8 mouse cellular contexts compared by ENCODE assay signal in the genomic region with DNA sequence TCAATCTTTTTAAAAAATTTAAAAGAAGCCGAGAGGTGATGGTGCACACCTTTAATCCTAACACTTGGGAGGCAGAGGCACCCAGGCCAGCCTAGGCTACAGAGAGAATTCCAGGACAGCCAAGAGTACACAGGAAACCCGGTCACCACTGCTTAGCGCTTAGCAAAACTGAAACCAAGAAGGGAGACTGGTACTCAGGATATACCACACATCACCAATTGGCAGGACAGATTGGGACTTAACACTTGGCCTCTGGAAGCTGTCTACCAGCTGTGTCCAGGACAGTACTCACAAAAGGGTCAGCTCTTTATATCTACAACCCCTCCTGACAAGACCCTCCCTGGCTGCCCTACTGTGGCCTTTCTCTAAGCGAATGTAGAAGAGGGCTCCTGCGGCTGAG. TPM values are rescaled to one million over a fixed set of nuclear protein-coding genes. Genes with fewer than 3 reads are reported as not detected.
DNase-seq lines count a peak whose midpoint lies in the region; ATAC-seq and TF ChIP-seq lines count a peak whose summit lies in the region.

No protein-coding gene starts in this region.

- 20% methylated on average over 5 of the region's 5 CpGs for WGBS in heart, embryonic 15.5 days
- WGBS in hindbrain, postnatal 0 days: 23% methylated on average over 5 of the region's 5 CpGs
- WGBS in midbrain, embryonic 14.5 days: 23% methylated on average over 5 of the region's 5 CpGs

- TF ChIP-seq CTCF in hindbrain, postnatal 0 days (IDR thresholded peaks at IDR 0.05; ENCODE audit: low read depth): no peak

- intact Hi-C loops in heart, postnatal 14 days (cut with DNase I): loop anchor here (5.0 kb wide), 2 partner anchors 60 to 110 kb away; partner anchors contain the start of genes Parp3 and Rrp9
- intact Hi-C loops in left cerebral cortex, postnatal 36 days (cut with DNase I): no loop called here

- no peaks in the 10 kb centered on the region for H3K9me3 ChIP-seq in heart, embryonic 15.5 days (replicated peaks)
- no peaks in the 10 kb centered on the region for H3K9me3 ChIP-seq in hindbrain, postnatal 0 days (ENCODE audit: low read length)
- H3K9me3 ChIP-seq in midbrain, embryonic 14.5 days (ENCODE audit: control insufficient read depth, low read length): no peaks in the 10 kb centered on the region

- no peak for ATAC-seq in heart, embryonic 15.5 days (replicated peaks; ENCODE audit: insufficient number of reproducible peaks, insufficient read depth, low FRiP score, low read depth)
- no peak for ATAC-seq in hindbrain, postnatal 0 days
- no peak for ATAC-seq in midbrain, embryonic 14.5 days (ENCODE audit: low FRiP score, low TSS enrichment)

- no peaks in the 10 kb centered on the region for H3K27me3 ChIP-seq in heart, embryonic 15.5 days
- no peaks in the 10 kb centered on the region for H3K27me3 ChIP-seq in hindbrain, postnatal 0 days (ENCODE audit: insufficient read depth, low read length)
- no peaks in the 10 kb centered on the region for H3K27me3 ChIP-seq in midbrain, embryonic 14.5 days (ENCODE audit: control insufficient read depth, insufficient read depth, low read length)

- H3K4me3 ChIP-seq in heart, embryonic 15.5 days: peak overlapping the region; percentile 72
- peak overlapping the region; percentile 78 for H3K4me3 ChIP-seq in hindbrain, postnatal 0 days (ENCODE audit: low read length)
- peak overlapping the region; percentile 76 for H3K4me3 ChIP-seq in midbrain, embryonic 14.5 days (replicated peaks; ENCODE audit: low read depth, low read length)

- no peak for DNase-seq in heart, postnatal 14 days
- DNase-seq in NIH3T3 (ENCODE audit: low read depth): peak; percentile 19
- no peak for DNase-seq in hindbrain, postnatal 0 days (ENCODE audit: low spot score)
- no peak for DNase-seq in midbrain, embryonic 14.5 days
- DNase-seq in left cerebral cortex, postnatal 36 days (ENCODE audit: low spot score in 2 of 2): no peak
- DNase-seq in retina, postnatal 1 day: no peak
- DNase-seq in thymus, postnatal 25 days: no peak

- peaks cover 35% of the 10 kb centered on the region for H3K4me1 ChIP-seq in heart, embryonic 15.5 days (replicated peaks)
- H3K4me1 ChIP-seq in hindbrain, postnatal 0 days (ENCODE audit: insufficient read depth, low read length): peaks cover 21% of the 10 kb centered on the region
- peaks cover 23% of the 10 kb centered on the region for H3K4me1 ChIP-seq in midbrain, embryonic 14.5 days (ENCODE audit: control insufficient read depth, insufficient read depth, low read length)

- H3K27ac ChIP-seq in heart, embryonic 15.5 days: peak overlapping the region; percentile 93
- peak overlapping the region; percentile 22; the same call in 1 of the 2 replicates for H3K27ac ChIP-seq in hindbrain, postnatal 0 days
- no peak overlapping the region for H3K27ac ChIP-seq in midbrain, embryonic 14.5 days (replicated peaks; ENCODE audit: low read depth, low read length)

- H3K9ac ChIP-seq in heart, embryonic 15.5 days: peak overlapping the region; percentile 47
- peak overlapping the region; percentile 45 for H3K9ac ChIP-seq in hindbrain, postnatal 0 days (replicated peaks; ENCODE audit: low read length)
- peak overlapping the region; percentile 44 for H3K9ac ChIP-seq in midbrain, embryonic 14.5 days (replicated peaks; ENCODE audit: low read length)

- H3K4me2 ChIP-seq in heart, embryonic 15.5 days: peak overlapping the region; percentile 93
- peak overlapping the region; percentile 98 for H3K4me2 ChIP-seq in hindbrain, postnatal 0 days (ENCODE audit: low read depth, low read length)
- H3K4me2 ChIP-seq in midbrain, embryonic 14.5 days (ENCODE audit: low read length): peak overlapping the region; percentile 95

- H3K36me3 ChIP-seq in heart, embryonic 15.5 days: no peaks in the 10 kb centered on the region
- H3K36me3 ChIP-seq in hindbrain, postnatal 0 days (ENCODE audit: insufficient read depth, low read length): no peaks in the 10 kb centered on the region; the same call in 1 of the 2 replicates
- H3K36me3 ChIP-seq in midbrain, embryonic 14.5 days (ENCODE audit: control insufficient read depth, insufficient read depth, low read length): peaks cover 5% of the 10 kb centered on the region; the same call in 1 of the 2 replicates

RNA-seq across cellular contexts. Expression of gene Dusp7, which starts 1.4 kb away (rescaled TPM):
- 8.9 and 13.8 TPM in 2 replicates for polyA plus RNA-seq in heart, embryonic 15.5 days (2015; fragmentation: Nextera tagmentation; extraction: Ambion mirVana)
- total RNA-seq in heart, postnatal 14 days (2021): 10 to 100 TPM; 53.2 to 53.9 TPM
- total RNA-seq in hindbrain, postnatal 0 days (2014; rRNA removed): 56.0 and 66.4 TPM in 2 replicates
- polyA plus RNA-seq in hindbrain, postnatal 0 days (2015; fragmentation: Nextera tagmentation; extraction: Ambion mirVana): 12.7 and 13.7 TPM in 2 replicates
- polyA plus RNA-seq in midbrain, embryonic 14.5 days (2014; fragmentation: Nextera tagmentation; extraction: Ambion mirVana): 16.2 and 19.9 TPM in 2 replicates
- 100 to 1,000 TPM; 103 to 118 TPM for total RNA-seq in left cerebral cortex, postnatal 36 days (2021)
